Mouse (Mus musculus): ENCODE results near the gene Slc5a1.

GRCm38 (mm10) chr5:33147691-33148090, 43.7 kb downstream of the Slc5a1 start:
- no peak for TF ChIP-seq CTCF (IDR thresholded peaks at IDR 0.05; ENCODE audit: extremely low read depth, insufficient read depth, low read length)
- TF ChIP-seq POLR2A (IDR thresholded peaks at IDR 0.05; ENCODE audit: extremely low read depth, insufficient read depth, low read length) = no peak

All from cortical plate, adult 2 months (tissue).